Mouse (Mus musculus) heart, embryonic 10.5 days (tissue): ENCODE results near the gene Pik3cb. TPM values are rescaled to one million over a fixed set of nuclear protein-coding genes. Genes with fewer than 3 reads are reported as not detected.

Source experiments
- DNase-seq: peaks from one replicate; pipeline ENCODE4 v3.0.0-alpha.2; 2017; ENCODE audit warnings: low spot score
- H3K27ac ChIP-seq: fragments of 300-500 bp; sonication (generic); 2 replicates; pipeline ENCODE4 v1.5.1; 2016; ENCODE audit warnings: mild to moderate bottlenecking
- H3K27me3 ChIP-seq: fragments of 300-500 bp; sonication (generic); 2 replicates; pipeline ENCODE4 v1.6.1; 2016; ENCODE audit warnings: mild to moderate bottlenecking; ENCODE audit not compliant: poor library complexity, insufficient read depth, severe bottlenecking
- H3K36me3 ChIP-seq: fragments of 300-500 bp; sonication (generic); 2 replicates; pipeline ENCODE4 v1.6.1; 2016; ENCODE audit warnings: mild to moderate bottlenecking, moderate library complexity
- H3K4me1 ChIP-seq: fragments of 300-500 bp; sonication (generic); 2 replicates; pipeline ENCODE4 v1.6.1; 2016; ENCODE audit warnings: mild to moderate bottlenecking
- H3K4me3 ChIP-seq: fragments of 300-500 bp; sonication (generic); 2 replicates; pipeline ENCODE4 v1.5.1; 2016; ENCODE audit warnings: mild to moderate bottlenecking, moderate library complexity
- H3K9me3 ChIP-seq: fragments of 300-500 bp; sonication (generic); 2 replicates; pipeline ENCODE4 v1.6.1; 2016; ENCODE audit warnings: mild to moderate bottlenecking, moderate library complexity
- WGBS: fragments of 180-500 bp; shearing (Covaris S2); methylation state at CpG from one replicate; pipeline ENCODE4 v1.1.7; 2016; 5-methylcytosine and 5-hydroxymethylcytosine counted together
- polyA plus RNA-seq: library from polyadenylated mRNA; unstranded; fragments of >200 nt; fragmentation: Nextera tagmentation; extraction: Ambion mirVana; gene quantifications from 2 replicates; pipeline ENCODE4 v1.2.1, GENCODE M21; 2016

Gene Pik3cb
- polyA plus RNA-seq, 1 experiment from 2014 or later: 2.4 TPM

GRCm38 (mm10) chr9:99057751-99058150, 82.7 kb downstream of the Pik3cb start:
- H3K4me3 ChIP-seq: no peak overlapping the region
- DNase-seq: no peak
- no peaks in the 10 kb centered on the region for H3K9me3 ChIP-seq
- H3K4me1 ChIP-seq: no peaks in the 10 kb centered on the region
- H3K27me3 ChIP-seq: no peaks in the 10 kb centered on the region
- H3K36me3 ChIP-seq: 0 out of 2 replicates have a peak, but pooled peaks cover 7% of the 10 kb centered on the region
- WGBS: 90% methylated on average over 3 of the region's 3 CpGs
- H3K27ac ChIP-seq: no peak overlapping the region

- no peak overlapping the region for H3K27ac ChIP-seq
- WGBS: 48% methylated on average over 6 of the region's 6 CpGs
- no peak for DNase-seq
Observed at GRCm38 (mm10) chr9:99049760-99050159, 90.7 kb downstream of the Pik3cb start.

GRCm38 (mm10) chr9:99048724-99049250, 91.6 kb downstream of the Pik3cb start:
- H3K4me1 ChIP-seq: peaks cover 11% of the 10 kb centered on the region; the same call in 1 of the 2 replicates
- 64% methylated on average over 1 of the region's 1 CpGs for WGBS
- no peaks in the 10 kb centered on the region for H3K9me3 ChIP-seq
- 0 out of 2 replicates have a peak, but pooled peaks cover 6% of the 10 kb centered on the region for H3K36me3 ChIP-seq
- no peak overlapping the region for H3K4me3 ChIP-seq
- no peaks in the 10 kb centered on the region for H3K27me3 ChIP-seq
- H3K27ac ChIP-seq: no peak overlapping the region
- no peak for DNase-seq

More at GRCm38 (mm10) chr9:99049760-99050159, 90.7 kb downstream of the Pik3cb start:
- Histone ChIP-seq H3K36me3 (0 out of 2 replicates have a peak, but pooled peaks cover 2% of the 10 kb centered on the region), H3K27me3 (no peaks in the 10 kb centered on the region), H3K4me1 (peaks cover 11% of the 10 kb centered on the region; the same call in 1 of the 2 replicates), H3K4me3 (no peak overlapping the region), H3K9me3 (no peaks in the 10 kb centered on the region)

GRCm38 (mm10) chr9:99044761-99045160, 95.7 kb downstream of the Pik3cb start:
- no peak for DNase-seq
- WGBS: 85% methylated on average over 8 of the region's 8 CpGs
- Histone ChIP-seq H3K27ac (no peak overlapping the region), H3K9me3 (no peaks in the 10 kb centered on the region), H3K4me3 (no peak overlapping the region), H3K36me3 (peaks cover 15% of the 10 kb centered on the region; the same call in 1 of the 2 replicates), H3K27me3 (no peaks in the 10 kb centered on the region), H3K4me1 (peaks cover 6% of the 10 kb centered on the region; the same call in 1 of the 2 replicates)

- H3K27me3 ChIP-seq: no peaks in the 10 kb centered on the region
- no peak overlapping the region for H3K27ac ChIP-seq
- H3K9me3 ChIP-seq: no peaks in the 10 kb centered on the region
- H3K36me3 ChIP-seq: peaks cover 22% of the 10 kb centered on the region
- H3K4me3 ChIP-seq: no peak overlapping the region
- WGBS: 85% methylated on average over 4 of the region's 4 CpGs
- no peak for DNase-seq
- no peaks in the 10 kb centered on the region for H3K4me1 ChIP-seq
Observed at GRCm38 (mm10) chr9:99042641-99043040, 97.8 kb downstream of the Pik3cb start.

GRCm38 (mm10) chr9:99041994-99042393, 98.4 kb downstream of the Pik3cb start:
- Histone ChIP-seq H3K4me3 (no peak overlapping the region), H3K27ac (no peak overlapping the region), H3K4me1 (no peaks in the 10 kb centered on the region), H3K27me3 (no peaks in the 10 kb centered on the region), H3K9me3 (no peaks in the 10 kb centered on the region), H3K36me3 (peaks cover 22% of the 10 kb centered on the region)
- 78% methylated on average over 9 of the region's 9 CpGs for WGBS
- DNase-seq: no peak

- H3K4me1 ChIP-seq: peaks cover 7% of the 10 kb centered on the region; the same call in 1 of the 2 replicates
Observed at GRCm38 (mm10) chr9:99035575-99035974, 104.8 kb downstream of the Pik3cb start, which contains the start of gene Gm1123. TSS of gene Gm1123 (minus strand) at chr9:99035715.

GRCm38 (mm10) chr9:99034111-99034510, 106.3 kb downstream of the Pik3cb start:
- WGBS: 88% methylated on average over 8 of the region's 8 CpGs
- no peaks in the 10 kb centered on the region for H3K9me3 ChIP-seq
- H3K27me3 ChIP-seq: no peaks in the 10 kb centered on the region
- no peak for DNase-seq
- H3K36me3 ChIP-seq: peaks cover under 1% of the 10 kb centered on the region; the same call in 1 of the 2 replicates
- H3K4me3 ChIP-seq: no peak overlapping the region
- no peak overlapping the region for H3K27ac ChIP-seq
- H3K4me1 ChIP-seq: peaks cover 7% of the 10 kb centered on the region; the same call in 1 of the 2 replicates

More at GRCm38 (mm10) chr9:99035575-99035974, 104.8 kb downstream of the Pik3cb start, which contains the start of gene Gm1123:
- Histone ChIP-seq H3K9me3 (no peaks in the 10 kb centered on the region), H3K27ac (no peak within 1 kb of the TSS), H3K36me3 (peaks cover 9% of the 10 kb centered on the region), H3K4me3 (no peak within 1 kb of the TSS), H3K27me3 (no peaks in the 10 kb centered on the region)
- DNase-seq: no peak
- 76% methylated on average over 12 of the region's 12 CpGs for WGBS

GRCm38 (mm10) chr9:99032031-99032430, 108.4 kb downstream of the Pik3cb start:
- DNase-seq: no peak
- Histone ChIP-seq H3K4me3 (no peak overlapping the region), H3K36me3 (no peaks in the 10 kb centered on the region), H3K27me3 (no peaks in the 10 kb centered on the region), H3K4me1 (peaks cover 7% of the 10 kb centered on the region; the same call in 1 of the 2 replicates), H3K9me3 (no peaks in the 10 kb centered on the region), H3K27ac (no peak overlapping the region)
- WGBS: 65% methylated on average over 8 of the region's 8 CpGs

GRCm38 (mm10) chr9:99021751-99022150, 118.7 kb downstream of the Pik3cb start:
- H3K27ac ChIP-seq: no peak overlapping the region
- H3K9me3 ChIP-seq: no peaks in the 10 kb centered on the region
- 80% methylated on average over 4 of the region's 4 CpGs for WGBS
- H3K4me1 ChIP-seq: no peaks in the 10 kb centered on the region
- no peak overlapping the region for H3K4me3 ChIP-seq
- no peaks in the 10 kb centered on the region for H3K36me3 ChIP-seq
- no peak for DNase-seq
- no peaks in the 10 kb centered on the region for H3K27me3 ChIP-seq

- no peaks in the 10 kb centered on the region for H3K36me3 ChIP-seq
- no peak for DNase-seq
- WGBS: 61% methylated on average over 5 of the region's 5 CpGs
- no peak overlapping the region for H3K27ac ChIP-seq
- H3K4me1 ChIP-seq: no peaks in the 10 kb centered on the region
- H3K4me3 ChIP-seq: no peak overlapping the region
- no peaks in the 10 kb centered on the region for H3K27me3 ChIP-seq
- no peaks in the 10 kb centered on the region for H3K9me3 ChIP-seq
Observed at GRCm38 (mm10) chr9:99021166-99021565, 119.3 kb downstream of the Pik3cb start.

GRCm38 (mm10) chr9:99017679-99018078, 122.7 kb downstream of the Pik3cb start:
- no peaks in the 10 kb centered on the region for H3K9me3 ChIP-seq
- no peak for DNase-seq
- 76% methylated on average over 6 of the region's 6 CpGs for WGBS
- H3K36me3 ChIP-seq: no peaks in the 10 kb centered on the region
- H3K27me3 ChIP-seq: no peaks in the 10 kb centered on the region
- no peak overlapping the region for H3K4me3 ChIP-seq
- no peak overlapping the region for H3K27ac ChIP-seq
- no peaks in the 10 kb centered on the region for H3K4me1 ChIP-seq

- Histone ChIP-seq H3K4me1 (no peaks in the 10 kb centered on the region), H3K27me3 (no peaks in the 10 kb centered on the region), H3K36me3 (no peaks in the 10 kb centered on the region), H3K27ac (no peak overlapping the region), H3K9me3 (no peaks in the 10 kb centered on the region), H3K4me3 (no peak overlapping the region)
- no peak for DNase-seq
- 74% methylated on average over 3 of the region's 3 CpGs for WGBS
Observed at GRCm38 (mm10) chr9:99016759-99017158, 123.7 kb downstream of the Pik3cb start.
